Mouse (Mus musculus) lung, postnatal 0 days (tissue): ENCODE data around the gene Ip6k2. TPM values are rescaled to one million over a fixed set of nuclear protein-coding genes. Genes with fewer than 3 reads are reported as not detected.

Source experiments
- ATAC-seq: fragments of 200-750 bp; cut with Nextera tagmentation; 2 replicates; pipeline ENCODE4 v1.8.0; 2017; ENCODE audit warnings: moderate library complexity
- DNase-seq: peaks from one replicate; pipeline ENCODE4 v3.0.0-alpha.2; 2016; ENCODE audit warnings: low spot score
- H3K27ac ChIP-seq: fragments of 300-500 bp; sonication (generic); 2 replicates; pipeline ENCODE4 v1.5.1; 2014; ENCODE audit warnings: antibody characterized with exemption, mild to moderate bottlenecking, low read length, mixed read lengths
- H3K27me3 ChIP-seq: fragments of 300-500 bp; sonication (generic); replicated peaks from 2 replicates; pipeline ENCODE4 v1.6.1; 2014; ENCODE audit warnings: low read length, mixed read lengths; ENCODE audit not compliant: insufficient read depth
- H3K36me3 ChIP-seq: fragments of 300-500 bp; sonication (generic); 2 replicates; pipeline ENCODE4 v1.6.1; 2014; ENCODE audit warnings: low read length, mixed read lengths; ENCODE audit not compliant: insufficient read depth
- H3K4me1 ChIP-seq: fragments of 300-500 bp; sonication (generic); 2 replicates; pipeline ENCODE4 v1.6.1; 2014; ENCODE audit warnings: antibody characterized with exemption, low read depth, low read length, mixed read lengths; ENCODE audit not compliant: insufficient read depth
- H3K4me2 ChIP-seq: fragments of 300-500 bp; sonication (generic); replicated peaks from 2 replicates; pipeline ENCODE4 v1.6.1; 2014; ENCODE audit warnings: low read depth, mild to moderate bottlenecking, low read length, moderate library complexity, mixed read lengths
- H3K4me3 ChIP-seq: fragments of 300-500 bp; sonication (generic); 2 replicates; pipeline ENCODE4 v1.5.1; 2014; ENCODE audit warnings: low read depth, low read length
- H3K9ac ChIP-seq: fragments of 300-500 bp; sonication (generic); replicated peaks from 2 replicates; pipeline ENCODE4 v1.6.1; 2014; ENCODE audit warnings: low read depth, mild to moderate bottlenecking
- H3K9me3 ChIP-seq: fragments of 300-500 bp; sonication (generic); 2 replicates; pipeline ENCODE4 v1.6.1; 2016; ENCODE audit warnings: low read length, mixed read lengths
- CTCF ChIP-seq: IDR thresholded peaks from 2 replicates; pipeline ENCODE4 v1.5.1; 2016; ENCODE audit warnings: antibody characterized with exemption, mild to moderate bottlenecking
- EP300 ChIP-seq: IDR thresholded peaks from 2 replicates; pipeline ENCODE4 v1.6.1; 2016; ENCODE audit warnings: antibody characterized with exemption, mild to moderate bottlenecking, control low read depth
- WGBS: fragments of 180-500 bp; shearing (Covaris S2); extraction: QIAGEN DNeasy Blood & Tissue Kit; methylation state at CpG from one replicate; pipeline ENCODE4 v1.1.7; 2014; 5-methylcytosine and 5-hydroxymethylcytosine counted together
- microRNA-seq: library from miRNA; unstranded; fragments of <30 nt; microRNA quantifications from one replicate; pipeline ENCODE4, GENCODE M21; 2016
- polyA plus RNA-seq: library from polyadenylated mRNA; unstranded; fragments of >200 nt; fragmentation: Nextera tagmentation; extraction: Ambion mirVana; gene quantifications from 2 replicates; pipeline ENCODE4 v1.2.1, GENCODE M21; 2015

Ip6k2 gene
- polyA plus RNA-seq, 1 experiment from 2014 or later, result 48.1 TPM

- H3K27me3 ChIP-seq, result no peaks in the 10 kb centered on the region
- ATAC-seq, result no peak
- H3K4me3 ChIP-seq, result no peak overlapping the region
- no peak for TF ChIP-seq EP300
- TF ChIP-seq CTCF, result no peak
- no peak overlapping the region for H3K9ac ChIP-seq
- H3K4me2 ChIP-seq, result peak overlapping the region; percentile 78; the same call in 1 of the 2 replicates
- no peaks in the 10 kb centered on the region for H3K36me3 ChIP-seq
- no peaks in the 10 kb centered on the region for H3K9me3 ChIP-seq
- 47% methylated on average over 5 of the region's 5 CpGs for WGBS
- peak; percentile 14 for DNase-seq
- H3K27ac ChIP-seq, result no peak overlapping the region
- H3K4me1 ChIP-seq, result peaks cover 12% of the 10 kb centered on the region; the same call in 1 of the 2 replicates
These were observed 71.7 kb downstream of the Ip6k2 start for GRCm38 (mm10) chr9:108855335-108855734.

Small RNA genes lying within 50 kb of the gene (microRNA-seq; reads per million reads assigned to microRNA genes)
- not detected for gene Gm23156

Other genes with a start within 250 kb of the Ip6k2 start
- 55.6 and 56.2 TPM in 2 replicates for gene Impdh2, start 223.5 kb upstream of the Ip6k2 start, polyA plus RNA-seq
- gene Ndufaf3, start 216.4 kb upstream of the Ip6k2 start, polyA plus RNA-seq, result 65.7 and 66.3 TPM in 2 replicates
- gene Dalrd3, start 213.9 kb upstream of the Ip6k2 start, polyA plus RNA-seq, result 74.0 and 78.4 TPM in 2 replicates
- 36.6 and 39.5 TPM in 2 replicates for gene Wdr6, start 205.1 kb upstream of the Ip6k2 start, polyA plus RNA-seq
- gene P4htm, start 186.1 kb upstream of the Ip6k2 start, polyA plus RNA-seq, result 3.2 and 4.1 TPM in 2 replicates
- 31.1 and 33.2 TPM in 2 replicates for gene Arih2, start 134.4 kb upstream of the Ip6k2 start, polyA plus RNA-seq
- 58.7 and 60.2 TPM in 2 replicates for gene Slc25a20, start 121.7 kb upstream of the Ip6k2 start, polyA plus RNA-seq
- gene Prkar2a, start 94.5 kb upstream of the Ip6k2 start, polyA plus RNA-seq, result 16.4 and 17.8 TPM in 2 replicates
- gene Nckipsd, start 24.6 kb downstream of the Ip6k2 start, polyA plus RNA-seq, result 10.9 and 14.2 TPM in 2 replicates
- gene Celsr3, start 42.5 kb downstream of the Ip6k2 start, polyA plus RNA-seq, result 0.08 and 0.17 TPM in 2 replicates
- gene Slc26a6, start 69.5 kb downstream of the Ip6k2 start, polyA plus RNA-seq, result 8.3 and 9.7 TPM in 2 replicates
- 0.48 and 1.0 TPM in 2 replicates for gene Tmem89, start 130.8 kb downstream of the Ip6k2 start, polyA plus RNA-seq
- 269 and 290 TPM in 2 replicates for gene Uqcrc1, start 152.8 kb downstream of the Ip6k2 start, polyA plus RNA-seq
- 2.5 and 2.9 TPM in 2 replicates for gene Col7a1, start 169.8 kb downstream of the Ip6k2 start, polyA plus RNA-seq
- not detected in 2 replicates for gene Ucn2, start 202.2 kb downstream of the Ip6k2 start, polyA plus RNA-seq
- 22.0 and 22.8 TPM in 2 replicates for gene Pfkfb4, start 208.0 kb downstream of the Ip6k2 start, polyA plus RNA-seq